Mouse (Mus musculus) embryonic fibroblast, embryonic 13.5 days (primary cell): ENCODE data around the gene Meox1.

Experiments used
- CTCF ChIP-seq: IDR thresholded peaks from 2 replicates; pipeline ENCODE4 v1.5.1; 2011; ENCODE audit warnings: mild to moderate bottlenecking, control low read depth, low read length, moderate library complexity, borderline replicate concordance; ENCODE audit not compliant: insufficient read depth
- POLR2A ChIP-seq: IDR thresholded peaks from 2 replicates; pipeline ENCODE4 v1.6.1; 2011; ENCODE audit warnings: low read depth, mild to moderate bottlenecking, control low read depth, low read length, moderate library complexity

GRCm38 (mm10) chr11:101849286-101849685, 44.9 kb downstream of the Meox1 start:
- TF ChIP-seq POLR2A (no peak), CTCF (no peak)
